Mouse (Mus musculus): ENCODE measurements at regions not wholly inside any gene's neighbourhood (a gene's known extent, or its start where the extent isn't known, plus 50 kb on each side); places are given as distances from the start of the nearest gene placed in this dataset.

DNA sequence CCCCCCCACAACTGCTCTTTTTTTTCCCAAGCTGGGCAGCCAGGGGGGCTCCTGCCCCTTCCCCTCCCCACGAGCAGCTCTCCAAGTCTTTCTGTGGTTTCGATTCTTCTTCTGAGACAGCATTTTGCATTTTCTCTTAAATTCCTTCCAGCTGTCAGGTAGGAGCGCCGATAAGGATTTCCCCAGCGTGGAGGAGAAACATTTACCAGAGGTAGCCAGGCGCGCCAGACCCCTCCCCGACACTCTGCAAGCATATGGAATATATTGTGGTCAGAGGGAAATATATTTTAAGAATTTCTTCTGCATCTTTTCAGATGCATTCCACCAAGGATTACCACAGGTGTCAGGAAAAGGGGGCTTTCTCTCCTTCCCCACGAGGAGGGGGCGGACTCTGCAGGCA is 111.9 kb downstream of the Tbx5 start:
- H3K4me1 ChIP-seq, result no peaks in the 10 kb centered on the region
- no peak overlapping the region for H3K9ac ChIP-seq
- H3K27ac ChIP-seq, result no peak overlapping the region
- WGBS, result 64% methylated on average over 10 of the region's 10 CpGs
- no peaks in the 10 kb centered on the region for H3K36me3 ChIP-seq
- peaks cover 24% of the 10 kb centered on the region; the same call in 1 of the 2 replicates for H3K27me3 ChIP-seq
- H3K4me2 ChIP-seq, result no peak overlapping the region
- H3K4me3 ChIP-seq (replicated peaks), result no peak overlapping the region
- no peaks in the 10 kb centered on the region for H3K9me3 ChIP-seq (replicated peaks)
- no peak for ATAC-seq (replicated peaks; ENCODE audit: low FRiP score)

DNA sequence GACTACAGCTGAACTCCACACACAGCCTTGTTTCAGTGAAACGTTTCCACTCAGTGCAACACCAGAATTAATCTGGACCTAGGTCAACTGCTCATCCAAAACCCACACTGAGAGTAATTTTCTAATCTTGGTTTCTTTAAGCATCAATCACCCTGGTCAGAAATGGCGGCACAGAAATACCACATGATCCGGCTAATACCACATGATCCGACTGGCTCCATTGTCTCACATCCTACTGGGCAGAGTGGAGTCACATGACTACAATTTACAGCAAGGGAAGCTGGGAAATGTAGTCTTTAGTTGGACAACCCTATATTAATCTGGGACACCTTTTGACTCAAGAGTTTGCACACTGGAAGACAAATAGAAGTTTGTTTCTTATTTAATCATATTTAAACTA is 115.9 kb downstream of the Tbx5 start:
- Histone ChIP-seq H3K4me3 (replicated peaks) (no peak overlapping the region), H3K27me3 (0 out of 2 replicates have a peak, but pooled peaks cover 4% of the 10 kb centered on the region), H3K27ac (no peak overlapping the region), H3K36me3 (no peaks in the 10 kb centered on the region), H3K9ac (no peak overlapping the region), H3K4me2 (no peak overlapping the region), H3K4me1 (no peaks in the 10 kb centered on the region), H3K9me3 (replicated peaks) (no peaks in the 10 kb centered on the region)
- WGBS, result 81% methylated on average over 4 of the region's 4 CpGs
- ATAC-seq (replicated peaks; ENCODE audit: low FRiP score), result no peak

- Histone ChIP-seq H3K27me3 (no peaks in the 10 kb centered on the region), H3K4me3 (replicated peaks) (no peak overlapping the region), H3K9ac (no peak overlapping the region), H3K4me1 (0 out of 2 replicates have a peak, but pooled peaks cover 4% of the 10 kb centered on the region), H3K4me2 (no peak overlapping the region), H3K9me3 (replicated peaks) (no peaks in the 10 kb centered on the region), H3K27ac (no peak overlapping the region), H3K36me3 (no peaks in the 10 kb centered on the region)
- no peak for ATAC-seq (replicated peaks; ENCODE audit: low FRiP score)
- 93% methylated on average over 2 of the region's 2 CpGs for WGBS
These were observed 119.6 kb downstream of the Tbx5 start for GRCm38 (mm10) chr5:119952085-119952484.

DNA sequence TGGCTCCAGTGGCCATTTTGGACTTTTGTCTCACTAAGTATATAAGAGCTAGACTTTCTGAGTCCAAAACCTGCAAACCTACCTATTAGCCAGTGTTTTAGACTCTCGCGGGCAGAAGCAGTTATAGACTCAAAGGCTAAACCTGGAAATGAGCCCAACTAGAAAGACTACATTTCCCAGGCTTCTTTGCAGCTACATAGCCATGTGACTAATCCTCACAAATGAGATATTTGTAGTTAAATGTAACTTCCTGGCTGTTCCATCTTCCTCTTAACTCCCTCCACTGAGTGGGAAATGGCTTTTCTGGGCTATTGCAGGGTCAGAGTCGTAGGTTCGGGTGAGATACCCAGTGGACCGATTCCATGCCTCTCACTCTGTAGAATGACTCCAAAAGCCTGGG is 120.7 kb downstream of the Tbx5 start:
- H3K27ac ChIP-seq, result no peak overlapping the region
- H3K9ac ChIP-seq, result no peak overlapping the region
- 85% methylated on average over 5 of the region's 5 CpGs for WGBS

DNA sequence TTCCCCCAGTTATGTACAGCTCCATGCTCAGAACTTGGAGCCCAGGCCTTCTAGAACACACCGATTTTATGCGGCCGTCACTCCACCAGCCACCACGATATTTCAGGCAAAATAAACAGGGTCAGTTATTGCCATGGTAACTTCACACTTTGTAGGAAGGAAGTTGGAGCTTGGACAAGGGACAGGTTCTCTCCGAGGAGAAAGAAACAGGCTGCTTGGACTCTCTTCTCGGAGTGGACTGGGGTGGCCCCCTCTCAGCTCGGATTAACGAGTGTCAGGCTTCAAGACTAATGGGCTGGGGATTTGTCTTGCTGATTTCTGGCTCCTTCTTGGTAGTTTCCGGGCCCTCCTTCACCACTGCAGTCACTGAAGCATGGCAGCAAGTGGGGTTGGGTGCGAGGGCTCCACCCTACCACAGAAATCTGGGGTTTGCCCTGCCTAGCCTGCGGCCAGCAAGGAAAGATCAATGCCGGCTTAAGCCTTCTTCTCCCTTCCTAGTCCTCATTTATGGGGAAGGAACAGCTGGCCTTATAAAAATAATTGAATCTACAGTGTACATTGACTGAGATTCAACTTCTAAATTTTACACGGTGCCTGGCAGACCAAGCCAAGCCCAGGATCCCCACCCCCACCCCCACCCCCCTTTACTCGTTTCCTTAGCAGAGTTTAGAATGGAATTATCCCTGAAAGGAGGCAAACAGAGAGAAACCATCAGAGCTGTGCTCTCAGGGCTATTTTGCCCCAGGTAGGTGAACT is 121.5 kb downstream of the Tbx5 start:
- ATAC-seq (replicated peaks; ENCODE audit: low FRiP score), result no peak
- no peaks in the 10 kb centered on the region for H3K9me3 ChIP-seq (replicated peaks)

More for the DNA sequence above, 120.7 kb downstream of the Tbx5 start:
- H3K4me3 ChIP-seq (replicated peaks), result no peak overlapping the region
- no peaks in the 10 kb centered on the region for H3K36me3 ChIP-seq
- H3K4me2 ChIP-seq, result no peak overlapping the region
- H3K4me1 ChIP-seq, result 0 out of 2 replicates have a peak, but pooled peaks cover 4% of the 10 kb centered on the region
- no peaks in the 10 kb centered on the region for H3K9me3 ChIP-seq (replicated peaks)
- ATAC-seq (replicated peaks; ENCODE audit: low FRiP score), result no peak
- H3K27me3 ChIP-seq, result no peaks in the 10 kb centered on the region

GRCm38 (mm10) chr5:119958942-119959341 is 126.5 kb downstream of the Tbx5 start:
- WGBS, result 10% methylated on average over 14 of the region's 14 CpGs
- H3K27ac ChIP-seq, result no peak overlapping the region
- no peaks in the 10 kb centered on the region for H3K9me3 ChIP-seq (replicated peaks)
- no peak for ATAC-seq (replicated peaks; ENCODE audit: low FRiP score)
- peak overlapping the region; percentile 44 for H3K4me2 ChIP-seq
- no peak overlapping the region for H3K9ac ChIP-seq
- H3K27me3 ChIP-seq, result peaks cover 32% of the 10 kb centered on the region
- H3K4me1 ChIP-seq, result peaks cover 13% of the 10 kb centered on the region
- H3K36me3 ChIP-seq, result no peaks in the 10 kb centered on the region
- H3K4me3 ChIP-seq (replicated peaks), result no peak overlapping the region

More for the DNA sequence above, 121.5 kb downstream of the Tbx5 start:
- H3K4me3 ChIP-seq (replicated peaks), result no peak overlapping the region
- no peaks in the 10 kb centered on the region for H3K36me3 ChIP-seq
- no peak overlapping the region for H3K9ac ChIP-seq
- H3K4me1 ChIP-seq, result peaks cover 8% of the 10 kb centered on the region
- H3K27ac ChIP-seq, result no peak overlapping the region
- no peaks in the 10 kb centered on the region for H3K27me3 ChIP-seq
- no peak overlapping the region for H3K4me2 ChIP-seq
- WGBS, result 47% methylated on average over 14 of the region's 14 CpGs

DNA sequence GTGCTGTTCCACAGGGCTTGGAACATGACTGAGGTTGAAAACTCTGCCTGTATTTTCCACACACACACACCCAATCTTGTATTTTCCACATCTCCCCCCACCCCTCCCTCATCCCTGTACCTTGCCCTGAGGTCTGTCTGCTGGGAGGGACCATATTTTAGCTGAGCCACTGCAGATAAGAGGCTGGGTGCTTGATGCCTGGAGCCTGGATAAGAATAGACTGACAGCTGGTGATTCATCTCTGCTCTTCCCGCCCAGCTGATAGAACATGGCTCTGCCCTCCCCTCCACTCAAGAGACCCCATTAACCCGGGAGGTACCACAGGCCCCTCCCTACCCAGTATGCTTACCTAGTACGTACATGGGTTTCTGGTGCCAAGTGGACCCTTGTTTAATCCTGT is 132.3 kb downstream of the Tbx5 start:
- Histone ChIP-seq H3K27me3 (peaks cover 63% of the 10 kb centered on the region), H3K36me3 (no peaks in the 10 kb centered on the region), H3K9me3 (replicated peaks) (no peaks in the 10 kb centered on the region), H3K4me2 (no peak overlapping the region), H3K4me3 (replicated peaks) (no peak overlapping the region), H3K9ac (no peak overlapping the region), H3K4me1 (peaks cover 7% of the 10 kb centered on the region), H3K27ac (no peak overlapping the region)
- no peak for ATAC-seq (replicated peaks; ENCODE audit: low FRiP score)
- 71% methylated on average over 3 of the region's 3 CpGs for WGBS

- WGBS, result 80% methylated on average over 16 of the region's 16 CpGs
- ATAC-seq (replicated peaks; ENCODE audit: low FRiP score), result no peak
- no peak overlapping the region for H3K9ac ChIP-seq
- peaks cover 40% of the 10 kb centered on the region for H3K27me3 ChIP-seq
- 0 out of 2 replicates have a peak, but pooled peaks cover 5% of the 10 kb centered on the region for H3K4me1 ChIP-seq
- H3K4me2 ChIP-seq, result no peak overlapping the region
- H3K27ac ChIP-seq, result no peak overlapping the region
- H3K4me3 ChIP-seq (replicated peaks), result no peak overlapping the region
- H3K9me3 ChIP-seq (replicated peaks), result no peaks in the 10 kb centered on the region
- no peaks in the 10 kb centered on the region for H3K36me3 ChIP-seq
These were observed 138.8 kb downstream of the Tbx5 start for GRCm38 (mm10) chr5:119971286-119971685.

DNA sequence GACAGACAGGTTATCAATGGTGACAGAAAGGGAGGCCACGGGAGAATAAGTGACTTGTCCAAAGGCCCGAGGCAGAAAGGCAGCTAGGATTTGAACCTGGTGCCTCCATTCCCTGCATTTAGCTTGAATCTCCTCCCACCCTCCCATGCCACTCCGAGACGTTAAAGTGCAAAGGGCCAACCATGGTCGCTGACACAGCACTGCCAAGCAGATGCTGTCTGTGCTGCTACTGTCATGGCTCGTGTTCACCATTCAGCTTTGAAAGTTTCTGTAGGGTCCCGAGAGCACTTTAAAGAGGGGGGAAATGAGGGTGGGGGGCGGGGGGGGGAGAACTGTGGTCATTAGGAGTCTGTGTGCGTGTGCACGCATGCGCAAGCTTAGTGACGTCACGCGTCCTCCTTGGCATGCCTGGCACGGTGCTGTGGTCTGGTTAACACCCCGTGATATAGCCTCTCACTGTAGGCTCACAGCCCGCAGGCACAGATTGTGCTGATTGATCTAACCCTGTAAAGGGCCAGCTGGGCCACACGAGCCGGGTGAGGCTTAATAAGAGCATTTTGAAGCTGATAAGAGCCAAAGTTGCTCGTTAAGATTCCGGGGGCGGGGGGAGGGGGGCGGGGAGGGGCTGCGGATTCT is 140.5 kb downstream of the Tbx5 start:
- peaks cover 29% of the 10 kb centered on the region for H3K27me3 ChIP-seq
- H3K9ac ChIP-seq, result no peak overlapping the region
- H3K27ac ChIP-seq, result no peak overlapping the region
- H3K4me1 ChIP-seq, result peaks cover 5% of the 10 kb centered on the region; the same call in 1 of the 2 replicates
- peak overlapping the region; percentile 40 for H3K4me2 ChIP-seq
- peak; percentile 49; the same call in 1 of the 2 replicates for ATAC-seq (replicated peaks; ENCODE audit: low FRiP score)
- WGBS, result 38% methylated on average over 24 of the region's 24 CpGs
- no peaks in the 10 kb centered on the region for H3K36me3 ChIP-seq
- H3K9me3 ChIP-seq (replicated peaks), result no peaks in the 10 kb centered on the region
- no peak overlapping the region for H3K4me3 ChIP-seq (replicated peaks)

GRCm38 (mm10) chr5:119978096-119978715 is 138.1 kb upstream of the Rbm19 start:
- H3K36me3 ChIP-seq, result no peaks in the 10 kb centered on the region
- 0 out of 2 replicates have a peak overlapping the region, but pooled peaks have one; percentile 2 for H3K9ac ChIP-seq
- H3K27ac ChIP-seq, result no peak overlapping the region
- peak overlapping the region; percentile 18 for H3K4me3 ChIP-seq (replicated peaks)
- 0 out of 2 replicates have a peak, but pooled peaks have one; percentile 22 for ATAC-seq (replicated peaks; ENCODE audit: low FRiP score)
- H3K9me3 ChIP-seq (replicated peaks), result no peaks in the 10 kb centered on the region
- 9% methylated on average over 10 of the region's 10 CpGs for WGBS
- H3K4me1 ChIP-seq, result peaks cover 5% of the 10 kb centered on the region; the same call in 1 of the 2 replicates
- H3K27me3 ChIP-seq, result peaks cover 15% of the 10 kb centered on the region
- peak overlapping the region; percentile 48 for H3K4me2 ChIP-seq

- 48% methylated on average over 18 of the region's 18 CpGs for WGBS
- H3K9me3 ChIP-seq (replicated peaks), result no peaks in the 10 kb centered on the region
- no peak overlapping the region for H3K4me2 ChIP-seq
- no peak for ATAC-seq (replicated peaks; ENCODE audit: low FRiP score)
- H3K4me1 ChIP-seq, result peaks cover 5% of the 10 kb centered on the region; the same call in 1 of the 2 replicates
- no peak overlapping the region for H3K9ac ChIP-seq
- H3K27me3 ChIP-seq, result peaks cover 3% of the 10 kb centered on the region; the same call in 1 of the 2 replicates
- no peaks in the 10 kb centered on the region for H3K36me3 ChIP-seq
- H3K27ac ChIP-seq, result no peak overlapping the region
- H3K4me3 ChIP-seq (replicated peaks), result no peak overlapping the region
These were observed 135.0 kb upstream of the Rbm19 start for GRCm38 (mm10) chr5:119981111-119981807.
